Mouse (Mus musculus): Measurements from ENCODE around the gene Dusp10. TPM values are rescaled to one million over a fixed set of nuclear protein-coding genes. Genes with fewer than 3 reads are reported as not detected.
A peak's percentile ranks its signal among the peaks of the same experiment; 100 is the strongest.

The Dusp10 gene
- total and polyA plus RNA-seq, 2 experiments from 2014 or later = 8.6 to 31.1 TPM

DNA sequence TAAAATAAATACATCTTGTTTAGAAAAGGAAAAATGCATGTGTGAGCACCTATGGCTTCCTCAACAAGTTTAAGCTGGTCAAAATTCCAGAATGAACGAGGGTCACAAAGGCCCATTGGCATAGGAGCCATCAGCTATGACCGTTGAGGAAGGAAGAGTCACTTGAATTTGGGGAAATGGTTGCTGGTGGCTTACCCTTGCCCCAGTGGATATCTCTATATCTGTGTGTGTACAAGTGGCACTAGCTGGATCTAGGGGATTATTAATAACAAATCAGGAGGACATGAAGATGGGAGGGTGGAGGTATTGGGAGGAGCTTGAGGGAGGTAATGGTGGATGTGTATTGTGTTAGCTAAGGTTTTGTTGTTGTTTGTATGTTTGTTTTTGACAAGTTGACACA is 21.2 kb upstream of the Dusp10 start:
- Histone ChIP-seq H3K4me2 (ENCODE audit: low read depth, low read length) (no peak overlapping the region), H3K4me1 (ENCODE audit: control insufficient read depth, insufficient read depth) (no peaks in the 10 kb centered on the region), H3K27me3 (ENCODE audit: control insufficient read depth, insufficient read depth, low read length) (no peaks in the 10 kb centered on the region), H3K9me3 (replicated peaks; ENCODE audit: control insufficient read depth, low read length) (no peaks in the 10 kb centered on the region), H3K36me3 (replicated peaks; ENCODE audit: control insufficient read depth, insufficient read depth, low read length) (no peaks in the 10 kb centered on the region), H3K27ac (ENCODE audit: low read depth) (no peak overlapping the region), H3K9ac (replicated peaks; ENCODE audit: low read depth, low read length) (no peak overlapping the region), H3K4me3 (ENCODE audit: low read depth, low read length) (no peak overlapping the region)
- ATAC-seq (ENCODE audit: insufficient read depth, low read depth) (no peak), DNase-seq (ENCODE audit: low spot score) (no peak)
- no peak for TF ChIP-seq CTCF (IDR thresholded peaks at IDR 0.05; ENCODE audit: low read depth)
- TF ChIP-seq EP300 (IDR thresholded peaks at IDR 0.05; ENCODE audit: low read depth) = no peak
- 90% methylated on average over 2 of the region's 2 CpGs for WGBS

DNA sequence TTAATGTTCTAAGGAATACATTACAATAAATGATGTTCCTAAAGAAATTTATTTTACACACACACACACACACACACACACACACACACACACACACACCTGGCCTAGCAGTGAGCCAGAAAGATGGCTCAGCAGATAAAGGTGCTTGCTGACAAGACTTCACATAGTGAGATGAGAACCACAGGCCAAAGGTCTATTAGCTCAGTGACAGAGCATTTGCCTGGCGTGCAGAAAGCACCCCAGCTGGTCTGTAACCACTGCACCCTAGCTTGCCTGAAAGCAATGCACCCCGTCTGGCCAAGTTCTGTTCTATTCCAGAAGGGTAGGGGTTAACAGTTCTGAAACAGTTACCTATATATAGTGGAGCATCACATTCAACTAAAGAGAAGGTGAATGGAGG is 15.9 kb upstream of the Dusp10 start:
- Histone ChIP-seq H3K4me2 (ENCODE audit: low read depth, low read length) (no peak overlapping the region), H3K4me1 (ENCODE audit: control insufficient read depth, insufficient read depth) (no peaks in the 10 kb centered on the region), H3K27ac (ENCODE audit: low read depth) (no peak overlapping the region), H3K9me3 (replicated peaks; ENCODE audit: control insufficient read depth, low read length) (no peaks in the 10 kb centered on the region), H3K36me3 (replicated peaks; ENCODE audit: control insufficient read depth, insufficient read depth, low read length) (no peaks in the 10 kb centered on the region), H3K27me3 (ENCODE audit: control insufficient read depth, insufficient read depth, low read length) (no peaks in the 10 kb centered on the region), H3K4me3 (ENCODE audit: low read depth, low read length) (no peak overlapping the region), H3K9ac (replicated peaks; ENCODE audit: low read depth, low read length) (no peak overlapping the region)
- ATAC-seq (ENCODE audit: insufficient read depth, low read depth) (no peak), DNase-seq (ENCODE audit: low spot score) (no peak)
- TF ChIP-seq CTCF (IDR thresholded peaks at IDR 0.05; ENCODE audit: low read depth) = no peak
- TF ChIP-seq EP300 (IDR thresholded peaks at IDR 0.05; ENCODE audit: low read depth) = no peak
- WGBS = 67% methylated on average over 2 of the region's 2 CpGs

- H3K9ac ChIP-seq (replicated peaks; ENCODE audit: low read depth, low read length) = no peak overlapping the region
- no peak overlapping the region for H3K4me2 ChIP-seq (ENCODE audit: low read depth, low read length)
- H3K4me1 ChIP-seq (ENCODE audit: control insufficient read depth, insufficient read depth) = no peaks in the 10 kb centered on the region
- TF ChIP-seq EP300 (IDR thresholded peaks at IDR 0.05; ENCODE audit: low read depth) (no peak), CTCF (IDR thresholded peaks at IDR 0.05; ENCODE audit: low read depth) (no peak)
- no peaks in the 10 kb centered on the region for H3K9me3 ChIP-seq (replicated peaks; ENCODE audit: control insufficient read depth, low read length)
- WGBS = 79% methylated on average over 2 of the region's 2 CpGs
- H3K27me3 ChIP-seq (ENCODE audit: control insufficient read depth, insufficient read depth, low read length) = no peaks in the 10 kb centered on the region
- H3K4me3 ChIP-seq (ENCODE audit: low read depth, low read length) = no peak overlapping the region
- DNase-seq (ENCODE audit: low spot score) = no peak
- no peaks in the 10 kb centered on the region for H3K36me3 ChIP-seq (replicated peaks; ENCODE audit: control insufficient read depth, insufficient read depth, low read length)
- no peak for ATAC-seq (ENCODE audit: insufficient read depth, low read depth)
- H3K27ac ChIP-seq (ENCODE audit: low read depth) = no peak overlapping the region
These were observed 10.6 kb upstream of the Dusp10 start for GRCm38 (mm10) chr1:184002470-184002869.

DNA sequence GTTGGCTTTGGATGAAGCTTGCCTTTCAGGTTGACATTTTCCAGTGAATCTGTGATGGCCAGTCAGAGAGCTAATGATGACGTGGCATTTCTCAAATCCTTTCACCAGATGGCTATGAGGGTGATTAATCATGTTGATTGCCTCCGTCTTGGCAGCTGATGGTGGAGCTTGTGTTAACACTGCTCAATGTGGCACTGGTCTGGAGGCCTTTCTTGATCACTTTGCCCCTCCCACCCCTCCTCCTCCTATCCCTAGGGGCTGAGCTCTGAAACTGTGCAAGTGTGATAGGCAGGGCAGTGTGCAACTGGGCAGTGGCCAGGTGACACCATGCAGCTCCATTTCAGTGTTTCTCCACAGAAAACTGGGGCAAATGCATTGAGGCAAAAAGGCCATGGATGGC is 8.8 kb upstream of the Dusp10 start:
- 50% methylated on average over 2 of the region's 2 CpGs for WGBS
- ATAC-seq (ENCODE audit: insufficient read depth, low read depth) = no peak
- Histone ChIP-seq H3K27me3 (ENCODE audit: control insufficient read depth, insufficient read depth, low read length) (no peaks in the 10 kb centered on the region), H3K36me3 (replicated peaks; ENCODE audit: control insufficient read depth, insufficient read depth, low read length) (no peaks in the 10 kb centered on the region), H3K27ac (ENCODE audit: low read depth) (no peak overlapping the region), H3K9me3 (replicated peaks; ENCODE audit: control insufficient read depth, low read length) (no peaks in the 10 kb centered on the region), H3K4me1 (ENCODE audit: control insufficient read depth, insufficient read depth) (no peaks in the 10 kb centered on the region), H3K4me3 (ENCODE audit: low read depth, low read length) (no peak overlapping the region), H3K9ac (replicated peaks; ENCODE audit: low read depth, low read length) (no peak overlapping the region), H3K4me2 (ENCODE audit: low read depth, low read length) (no peak overlapping the region)
- no peak for TF ChIP-seq EP300 (IDR thresholded peaks at IDR 0.05; ENCODE audit: low read depth)
- no peak for TF ChIP-seq CTCF (IDR thresholded peaks at IDR 0.05; ENCODE audit: low read depth)
- DNase-seq (ENCODE audit: low spot score) = no peak

- Histone ChIP-seq H3K9ac (replicated peaks; ENCODE audit: low read depth, low read length) (no peak overlapping the region), H3K4me3 (ENCODE audit: low read depth, low read length) (no peak overlapping the region), H3K27ac (ENCODE audit: low read depth) (peak overlapping the region; percentile 47; the same call in 1 of the 2 replicates), H3K4me2 (ENCODE audit: low read depth, low read length) (no peak overlapping the region), H3K4me1 (ENCODE audit: control insufficient read depth, insufficient read depth) (no peaks in the 10 kb centered on the region), H3K36me3 (replicated peaks; ENCODE audit: control insufficient read depth, insufficient read depth, low read length) (no peaks in the 10 kb centered on the region), H3K9me3 (replicated peaks; ENCODE audit: control insufficient read depth, low read length) (no peaks in the 10 kb centered on the region), H3K27me3 (ENCODE audit: control insufficient read depth, insufficient read depth, low read length) (no peaks in the 10 kb centered on the region)
- TF ChIP-seq CTCF (IDR thresholded peaks at IDR 0.05; ENCODE audit: low read depth) = no peak
- TF ChIP-seq EP300 (IDR thresholded peaks at IDR 0.05; ENCODE audit: low read depth) = no peak
- WGBS = 73% methylated on average over 6 of the region's 6 CpGs
- DNase-seq (ENCODE audit: low spot score) = no peak
- ATAC-seq (ENCODE audit: insufficient read depth, low read depth) = no peak
These were observed 7.6 kb upstream of the Dusp10 start for GRCm38 (mm10) chr1:184005315-184006058.

DNA sequence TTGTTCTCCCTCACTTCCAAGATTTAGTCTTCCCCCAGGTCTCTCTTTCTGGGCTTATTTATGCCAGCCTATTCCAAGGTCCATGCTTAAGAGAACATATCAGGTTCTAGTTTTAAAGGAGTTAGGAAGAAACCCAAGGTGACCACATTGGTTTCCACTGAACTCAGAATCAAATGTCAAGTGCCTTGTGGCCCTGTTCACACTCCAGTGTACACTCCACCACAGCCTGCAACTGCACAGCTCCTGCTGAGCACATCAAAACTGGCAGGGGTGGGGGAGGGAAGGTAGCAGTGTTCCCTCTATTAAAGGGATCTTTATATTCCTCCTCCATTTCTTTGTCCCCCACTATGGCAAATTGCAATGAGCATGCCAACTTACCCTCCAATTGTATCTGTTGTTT is 7.0 kb upstream of the Dusp10 start:
- DNase-seq (ENCODE audit: low spot score) (no peak), ATAC-seq (ENCODE audit: insufficient read depth, low read depth) (no peak)
- H3K9ac ChIP-seq (replicated peaks; ENCODE audit: low read depth, low read length) = no peak overlapping the region
- no peaks in the 10 kb centered on the region for H3K4me1 ChIP-seq (ENCODE audit: control insufficient read depth, insufficient read depth)
- no peak overlapping the region; the same call in 1 of the 2 replicates for H3K27ac ChIP-seq (ENCODE audit: low read depth)
- H3K4me3 ChIP-seq (ENCODE audit: low read depth, low read length) = no peak overlapping the region
- H3K4me2 ChIP-seq (ENCODE audit: low read depth, low read length) = no peak overlapping the region
- H3K27me3 ChIP-seq (ENCODE audit: control insufficient read depth, insufficient read depth, low read length) = no peaks in the 10 kb centered on the region
- no peaks in the 10 kb centered on the region for H3K9me3 ChIP-seq (replicated peaks; ENCODE audit: control insufficient read depth, low read length)
- TF ChIP-seq CTCF (IDR thresholded peaks at IDR 0.05; ENCODE audit: low read depth) (no peak), EP300 (IDR thresholded peaks at IDR 0.05; ENCODE audit: low read depth) (no peak)
- no peaks in the 10 kb centered on the region for H3K36me3 ChIP-seq (replicated peaks; ENCODE audit: control insufficient read depth, insufficient read depth, low read length)

All from heart, postnatal 0 days (tissue).